Mouse (Mus musculus) CH12.LX (cell line): ENCODE data around the gene Mms22l. TPM values are rescaled to one million over a fixed set of nuclear protein-coding genes. Genes with fewer than 3 reads are reported as not detected.
A peak's percentile ranks its signal among the peaks of the same experiment; 100 is the strongest.

Experiments
- DNase-seq: peaks from one replicate; pipeline ENCODE4 v3.0.0-alpha.2; 2013; ENCODE audit errors: extremely low read depth
- H3K27ac ChIP-seq: 2 replicates; pipeline ENCODE4 v1.5.1; 2012; ENCODE audit warnings: low read depth, mild to moderate bottlenecking, control low read depth, moderate library complexity; ENCODE audit not compliant: insufficient read depth
- H3K27me3 ChIP-seq: replicated peaks from 2 replicates; pipeline ENCODE3; 2012; ENCODE audit warnings: inconsistent platforms
- H3K36me3 ChIP-seq, 2 experiments: replicated peaks in 1 of 2; 2 replicates each; pipeline versions ENCODE3 to v1.6.1; 2012; ENCODE audit warnings: inconsistent platforms in 1 of 2, low read length in 1 of 2, mild to moderate bottlenecking in 1 of 2, mixed read lengths in 1 of 2, moderate library complexity in 1 of 2; ENCODE audit not compliant: control insufficient read depth in 1 of 2, insufficient read depth in 1 of 2
- H3K4me1 ChIP-seq, 2 experiments: 2 replicates each; pipeline ENCODE4 v1.6.1; 2012; ENCODE audit warnings: inconsistent platforms in 1 of 2, moderate library complexity in 1 of 2; ENCODE audit not compliant: insufficient read depth in 2 of 2, control insufficient read depth in 1 of 2
- H3K4me2 ChIP-seq: 2 replicates; pipeline ENCODE4 v1.6.1; 2012; ENCODE audit warnings: low read depth, mild to moderate bottlenecking, control low read depth; ENCODE audit not compliant: poor library complexity, insufficient read depth, severe bottlenecking
- H3K4me3 ChIP-seq, 3 experiments: fragments of 150-350 bp in 1 of 3; sonication (generic) in 1 of 3; replicated peaks in 1 of 3; 2 replicates each; pipeline versions ENCODE3 to v1.5.1; 2011 to 2012; ENCODE audit warnings: low read depth in 2 of 3, low read length in 2 of 3, mild to moderate bottlenecking in 2 of 3, moderate library complexity in 2 of 3, control low read depth in 1 of 3, improper control_type of control experiment in 1 of 3, inconsistent platforms in 1 of 3, mixed read lengths in 1 of 3; ENCODE audit not compliant: poor library complexity in 1 of 3
- H3K79me2 ChIP-seq: replicated peaks from 2 replicates; pipeline ENCODE4 v1.6.1; 2012; ENCODE audit warnings: mild to moderate bottlenecking, moderate library complexity; ENCODE audit not compliant: control insufficient read depth, poor library complexity, insufficient read depth, severe bottlenecking; ENCODE audit errors: extremely low read depth
- H3K9ac ChIP-seq: 2 replicates; pipeline ENCODE4 v1.6.1; 2012; ENCODE audit warnings: low read depth, mild to moderate bottlenecking, control low read depth, moderate library complexity; ENCODE audit not compliant: insufficient read depth
- H3K9me3 ChIP-seq: replicated peaks from 2 replicates; pipeline ENCODE3; 2012; ENCODE audit warnings: low read length, inconsistent platforms, mixed read lengths
- BHLHE40 ChIP-seq: IDR thresholded peaks from 2 replicates; pipeline ENCODE4 v1.6.1; 2011; ENCODE audit warnings: mild to moderate bottlenecking, low read depth, low read length, improper control_type of control experiment
- CHD1 ChIP-seq: IDR thresholded peaks from 2 replicates; pipeline ENCODE4 v1.6.1; 2012; ENCODE audit warnings: low read depth, low read length, improper control_type of control experiment, inconsistent platforms
- CHD2 ChIP-seq: IDR thresholded peaks from 2 replicates; pipeline ENCODE4 v1.6.1; 2011; ENCODE audit warnings: low read length, improper control_type of control experiment
- CTCF ChIP-seq, 2 experiments: IDR thresholded peaks in 1 of 2; conservative IDR thresholded peaks in 1 of 2; 2 replicates each; pipeline ENCODE4 v1.5.1; 2011 to 2012; ENCODE audit warnings: low read depth in 2 of 2, low read length in 2 of 2, improper control_type of control experiment in 1 of 2, inconsistent platforms in 1 of 2, mild to moderate bottlenecking in 1 of 2, moderate library complexity in 1 of 2
- E2F4 ChIP-seq: IDR thresholded peaks from 2 replicates; pipeline ENCODE4 v1.6.1; 2011; ENCODE audit warnings: low read depth, low read length, improper control_type of control experiment; ENCODE audit not compliant: insufficient replicate concordance
- ELF1 ChIP-seq: IDR thresholded peaks from 2 replicates; pipeline ENCODE4 v1.6.1; 2014; ENCODE audit warnings: low read depth, mild to moderate bottlenecking, inconsistent platforms, low read length, improper control_type of control experiment
- EP300 ChIP-seq: IDR thresholded peaks from 2 replicates; pipeline ENCODE4 v1.6.1; 2011; ENCODE audit warnings: low read length, improper control_type of control experiment
- ETS1 ChIP-seq: conservative IDR thresholded peaks from 2 replicates; pipeline ENCODE4 v1.6.1; 2012; ENCODE audit warnings: low read depth, mild to moderate bottlenecking, inconsistent platforms, low read length, improper control_type of control experiment, moderate library complexity
- GABPA ChIP-seq: IDR thresholded peaks from 2 replicates; pipeline ENCODE4 v1.6.1; 2012; ENCODE audit warnings: low read depth, low read length, improper control_type of control experiment, inconsistent platforms; ENCODE audit not compliant: insufficient replicate concordance
- HCFC1 ChIP-seq: IDR thresholded peaks from 2 replicates; pipeline ENCODE4 v1.6.1; 2012; ENCODE audit warnings: low read depth, mild to moderate bottlenecking, inconsistent platforms, low read length, improper control_type of control experiment
- IRF4 ChIP-seq: IDR thresholded peaks from 2 replicates; pipeline ENCODE4 v1.6.1; 2014; ENCODE audit warnings: low read depth, mild to moderate bottlenecking, inconsistent platforms, low read length, improper control_type of control experiment
- JUN ChIP-seq: IDR thresholded peaks from 2 replicates; pipeline ENCODE4 v1.6.1; 2011; ENCODE audit warnings: low read depth, mild to moderate bottlenecking, low read length, improper control_type of control experiment, moderate library complexity; ENCODE audit not compliant: insufficient read depth
- JUND ChIP-seq: conservative IDR thresholded peaks from 2 replicates; pipeline ENCODE4 v1.6.1; 2011; ENCODE audit warnings: low read depth, low read length, improper control_type of control experiment
- KAT2A ChIP-seq: IDR thresholded peaks from 2 replicates; pipeline ENCODE4 v1.6.1; 2012; ENCODE audit warnings: low read length, improper control_type of control experiment, inconsistent platforms; ENCODE audit not compliant: insufficient replicate concordance
- MAFK ChIP-seq: IDR thresholded peaks from 2 replicates; pipeline ENCODE4 v1.6.1; 2011; ENCODE audit warnings: low read length, improper control_type of control experiment; ENCODE audit not compliant: insufficient replicate concordance
- MEF2A ChIP-seq: IDR thresholded peaks from 2 replicates; pipeline ENCODE4 v1.6.1; 2014; ENCODE audit warnings: low read depth, mild to moderate bottlenecking, inconsistent platforms, low read length, improper control_type of control experiment, borderline replicate concordance
- MXI1 ChIP-seq: IDR thresholded peaks from 2 replicates; pipeline ENCODE4 v1.6.1; 2011; ENCODE audit warnings: mild to moderate bottlenecking, low read depth, low read length, improper control_type of control experiment
- NELFE ChIP-seq: IDR thresholded peaks from 2 replicates; pipeline ENCODE4 v1.6.1; 2011; ENCODE audit warnings: low read depth, low read length, improper control_type of control experiment
- NRF1 ChIP-seq: IDR thresholded peaks from 2 replicates; pipeline ENCODE4 v1.6.1; 2014; ENCODE audit warnings: low read depth, mild to moderate bottlenecking, inconsistent platforms, low read length, improper control_type of control experiment, moderate library complexity
- PAX5 ChIP-seq: IDR thresholded peaks from 2 replicates; pipeline ENCODE4 v1.6.1; 2012; ENCODE audit warnings: low read length, inconsistent platforms, mixed read lengths
- POLR2A ChIP-seq: IDR thresholded peaks from 2 replicates; pipeline ENCODE4 v1.6.1; 2011; ENCODE audit warnings: low read depth, mild to moderate bottlenecking, improper control_type of control experiment, low read length
- POLR2AphosphoS2 ChIP-seq: IDR thresholded peaks from 2 replicates; pipeline ENCODE4 v1.6.1; 2011; ENCODE audit warnings: low read depth, low read length, improper control_type of control experiment
- RAD21 ChIP-seq: IDR thresholded peaks from 2 replicates; pipeline ENCODE4 v1.6.1; 2011; ENCODE audit warnings: low read depth, mild to moderate bottlenecking, low read length, improper control_type of control experiment, moderate library complexity
- RCOR1 ChIP-seq: conservative IDR thresholded peaks from 2 replicates; pipeline ENCODE4 v1.6.1; 2012; ENCODE audit warnings: low read depth, mild to moderate bottlenecking, inconsistent platforms, low read length, improper control_type of control experiment
- SIN3A ChIP-seq: IDR thresholded peaks from 2 replicates; pipeline ENCODE4 v1.6.1; 2012; ENCODE audit warnings: low read length, improper control_type of control experiment, inconsistent platforms
- SMC3 ChIP-seq: IDR thresholded peaks from 2 replicates; pipeline ENCODE4 v1.6.1; 2011; ENCODE audit warnings: low read depth, low read length, improper control_type of control experiment
- TBP ChIP-seq: conservative IDR thresholded peaks from 2 replicates; pipeline ENCODE4 v1.6.1; 2011; ENCODE audit warnings: low read depth, low read length, improper control_type of control experiment
- TCF12 ChIP-seq: IDR thresholded peaks from 2 replicates; pipeline ENCODE4 v1.6.1; 2014; ENCODE audit warnings: low read depth, mild to moderate bottlenecking, inconsistent platforms, low read length, improper control_type of control experiment
- USF2 ChIP-seq: conservative IDR thresholded peaks from 2 replicates; pipeline ENCODE4 v1.6.1; 2011; ENCODE audit warnings: low read depth, low read length, improper control_type of control experiment
- ZC3H11A ChIP-seq: IDR thresholded peaks from 2 replicates; pipeline ENCODE4 v1.6.1; 2012; ENCODE audit warnings: low read depth, mild to moderate bottlenecking, inconsistent platforms, low read length, improper control_type of control experiment
- ZKSCAN1 ChIP-seq: IDR thresholded peaks from 2 replicates; pipeline ENCODE4 v1.6.1; 2012; ENCODE audit warnings: low read depth, inconsistent platforms, low read length, improper control_type of control experiment, borderline replicate concordance
- ZNF384 ChIP-seq: IDR thresholded peaks from 2 replicates; pipeline ENCODE4 v1.6.1; 2012; ENCODE audit warnings: low read depth, low read length, improper control_type of control experiment, inconsistent platforms
- dilution Hi-C: fragments of 300-500 bp; cut with MboI; formaldehyde crosslinking; loops from 2 replicates; pipeline ENCODE4 v1.14.3; 2020; ENCODE audit warnings: low sequenced_read_pairs; ENCODE audit not compliant: extremely low pct_unique_long_range_greater_than_20kb, extremely low pct_ligation_motif_present
- in situ Hi-C: fragments of 300-500 bp; cut with MboI; formaldehyde crosslinking; loops from 3 replicates; pipeline ENCODE4 v1.14.3; 2019; ENCODE audit warnings: low sequenced_read_pairs, low pct_ligation_motif_present, low pct_unique_long_range_greater_than_20kb, mixed read lengths
- polyA plus RNA-seq: library from polyadenylated mRNA; unstranded; fragments of >175 nt; gene quantifications from 2 replicates; pipeline ENCODE4 v1.2.1, GENCODE M21; 2012; ENCODE audit warnings: low read depth; ENCODE audit not compliant: insufficient read length
- total RNA-seq, 2 experiments: library from RNA; depleted of rRNA; stranded (reverse); fragments of 300-350 nt in 1 of 2; fragments of >200 nt in 1 of 2; gene quantifications; 2 replicates each; pipeline ENCODE4 v1.2.3; 2012 to 2014

Gene Mms22l
- total and polyA plus RNA-seq, 3 experiments = 39.3 to 77.6 (median 43.4) TPM

- peak; percentile 73 for DNase-seq
- in situ Hi-C loops = no loop called here
- dilution Hi-C loops = no loop called here
- H3K4me3 ChIP-seq = no peak overlapping the region
- no peak overlapping the region for H3K27ac ChIP-seq
- H3K9ac ChIP-seq = no peak overlapping the region
- no peaks in the 10 kb centered on the region for H3K27me3 ChIP-seq
- H3K79me2 ChIP-seq = no peaks in the 10 kb centered on the region
- peaks cover 8 to 43% of the 10 kb centered on the region in 2 experiments for H3K36me3 ChIP-seq
- peaks cover 3% of the 10 kb centered on the region for H3K9me3 ChIP-seq
- H3K4me1 ChIP-seq = peaks cover 0 to 12% of the 10 kb centered on the region in 2 experiments; a peak in 2 of 4 replicates
- no peak for TF ChIP-seq HCFC1
- TF ChIP-seq BHLHE40 = no peak
- no peak for TF ChIP-seq JUN
- peak; percentile 88 for TF ChIP-seq RAD21
- TF ChIP-seq IRF4 = no peak
- no peak for TF ChIP-seq CHD2
- no peak for TF ChIP-seq MXI1
- no peak for TF ChIP-seq NRF1
- TF ChIP-seq MEF2A = no peak
- TF ChIP-seq ZC3H11A = peak; percentile 19; the same call in 1 of the 2 replicates
- no peak for TF ChIP-seq TCF12
- no peak for TF ChIP-seq EP300
- TF ChIP-seq ZNF384 = no peak
- no peak for TF ChIP-seq JUND
- TF ChIP-seq SMC3 = peak; percentile 80
- TF ChIP-seq ZKSCAN1 = no peak
- TF ChIP-seq KAT2A = no peak
- no peak for TF ChIP-seq SIN3A
- TF ChIP-seq ETS1 = no peak
- TF ChIP-seq POLR2A = no peak
- TF ChIP-seq PAX5 = no peak
- TF ChIP-seq POLR2AphosphoS2 = no peak
- TF ChIP-seq NELFE = no peak
- TF ChIP-seq RCOR1 = no peak
- TF ChIP-seq ELF1 = no peak
- TF ChIP-seq MAFK = no peak
- no peak for TF ChIP-seq GABPA
- TF ChIP-seq TBP = no peak
- no peak for TF ChIP-seq CHD1
- TF ChIP-seq USF2 = no peak
- peak; percentile 83 to 89 for TF ChIP-seq CTCF (conservative IDR thresholded peaks at IDR 0.05 in 1 of 2, IDR thresholded peaks at IDR 0.05 in 1 of 2; ENCODE audit: low read depth in 2 of 2, low read length in 2 of 2)
- no peak for TF ChIP-seq E2F4
- no peak overlapping the region for H3K4me2 ChIP-seq
Measured at GRCm38 (mm10) chr4:24574276-24574675, 78.0 kb downstream of the Mms22l start.
